Mouse (Mus musculus) CH12.LX (cell line): ENCODE data around the gene Zfp408.

Experiments
- SMC3 ChIP-seq: IDR thresholded peaks from 2 replicates; pipeline ENCODE4 v1.6.1; 2011; ENCODE audit warnings: low read depth, low read length, improper control_type of control experiment
- UBTF ChIP-seq: IDR thresholded peaks from 2 replicates; pipeline ENCODE4 v1.6.1; 2012; ENCODE audit warnings: low read depth, mild to moderate bottlenecking, inconsistent platforms, low read length, improper control_type of control experiment, moderate library complexity

- TF ChIP-seq SMC3 = no peak
- no peak for TF ChIP-seq UBTF
Measured at GRCm38 (mm10) chr2:91651458-91652258, 2.1 kb upstream of the Zfp408 start.
